Mouse (Mus musculus) mouse trophoblast stem cell (cell line): ENCODE measurements at regions not wholly inside any gene's neighbourhood (a gene's known extent, or its start where the extent isn't known, plus 50 kb on each side); places are given as distances from the start of the nearest gene placed in this dataset.

Experiments
- in situ Hi-C, 2 experiments: fragments of 300-500 bp; cut with MseI, MboI; formaldehyde crosslinking; loops; 2 replicates in 1 of 2; 3 replicates in 1 of 2; pipeline ENCODE4 v1.15.1; 2025

DNA sequence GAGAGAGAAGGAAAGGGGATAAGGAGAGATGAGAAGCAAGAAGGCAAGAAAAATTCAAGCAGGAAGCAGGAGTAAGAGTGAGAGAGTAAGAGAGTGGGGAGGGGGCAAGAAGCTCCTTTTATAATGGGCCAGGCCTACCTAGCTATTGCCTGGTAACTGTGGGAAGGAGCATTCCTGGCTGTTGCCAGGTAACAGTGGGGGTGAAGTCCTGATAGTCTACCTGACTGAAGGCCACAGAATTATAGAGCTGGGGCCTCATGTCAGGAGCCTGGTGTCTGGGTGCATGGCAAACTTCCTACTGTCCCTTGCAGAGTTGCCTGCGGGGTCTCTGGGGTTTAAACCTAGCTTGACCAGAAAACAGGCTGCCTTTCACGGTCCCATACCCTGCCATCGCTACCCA, 107.0 kb upstream of the Prep start:
- in situ Hi-C loops, result no loop called here

DNA sequence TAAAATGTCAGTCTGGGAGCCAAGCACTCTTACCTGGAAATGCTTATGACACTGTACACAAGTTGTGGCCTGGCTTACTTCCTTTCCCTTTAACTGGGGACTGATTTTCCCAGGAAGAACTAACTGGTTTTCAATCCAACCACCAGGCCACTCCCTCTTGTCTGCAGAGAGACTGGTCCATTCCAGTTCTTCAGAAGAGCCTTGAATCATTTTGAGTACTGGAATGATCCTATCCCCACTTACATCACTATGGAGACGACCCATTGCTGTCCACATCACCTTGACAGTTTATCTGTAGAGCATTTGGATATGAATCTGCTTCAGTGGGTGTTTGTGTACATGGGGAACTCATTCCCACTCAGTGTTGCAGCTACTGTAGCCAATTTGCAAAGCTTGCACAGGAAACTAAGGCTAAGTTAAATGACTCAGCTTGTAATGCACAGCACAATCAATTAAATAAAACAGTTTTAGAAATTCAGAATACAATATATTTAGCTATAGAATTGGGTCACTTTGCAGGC, 121.7 kb upstream of the Prep start:
- in situ Hi-C loops, result no loop called here

DNA sequence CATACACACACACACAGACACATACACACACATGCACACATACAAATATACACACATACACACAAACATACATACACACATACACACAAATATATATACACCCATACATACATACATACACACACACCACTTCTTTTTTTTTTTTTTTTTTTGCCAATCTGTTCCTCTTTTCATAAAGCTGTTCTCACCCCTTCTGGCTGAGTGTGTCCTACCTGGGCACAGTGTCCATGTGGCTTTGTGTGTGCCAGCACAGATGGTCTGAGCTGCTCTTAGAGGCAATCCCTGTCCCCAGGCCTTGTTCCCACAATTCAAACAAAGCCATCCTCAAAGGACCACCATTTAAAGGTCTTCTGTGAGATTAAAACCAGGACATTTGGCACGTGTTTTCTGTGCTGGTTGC, 127.6 kb upstream of the Prep start:
- in situ Hi-C loops, result no loop called here

DNA sequence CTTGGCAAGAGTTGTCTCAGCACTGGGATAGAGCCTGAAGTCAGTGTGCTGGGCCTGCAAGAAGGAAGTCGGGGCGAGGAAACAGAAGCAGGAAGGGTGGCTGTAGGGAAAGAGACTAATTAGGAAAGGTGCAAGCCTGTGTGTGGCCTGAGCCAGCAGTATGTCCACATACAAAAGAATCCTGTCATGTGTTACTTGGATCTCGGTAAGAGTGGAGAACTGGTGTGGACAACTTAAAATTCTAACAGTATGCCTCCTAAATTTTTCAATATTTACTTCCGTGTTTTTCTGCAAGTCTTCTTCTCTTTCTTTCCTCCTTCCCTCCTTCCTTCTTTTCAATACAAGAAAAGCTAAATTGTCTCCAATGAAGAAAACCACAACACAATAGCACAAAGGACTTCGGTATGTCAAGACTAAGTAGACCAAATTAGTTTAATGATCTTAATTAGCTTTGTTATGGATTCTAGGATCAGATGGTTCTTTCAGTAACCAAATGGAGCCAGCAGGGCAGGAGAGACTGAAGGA, 130.0 kb upstream of the Prep start:
- in situ Hi-C loops, result no loop called here

GRCm38 (mm10) chr10:44930796-44931195, 136.2 kb upstream of the Prep start:
- in situ Hi-C loops, result no loop called here

- in situ Hi-C loops, result no loop called here
Observed at GRCm38 (mm10) chr10:44913751-44914388, 153.1 kb upstream of the Prep start.

DNA sequence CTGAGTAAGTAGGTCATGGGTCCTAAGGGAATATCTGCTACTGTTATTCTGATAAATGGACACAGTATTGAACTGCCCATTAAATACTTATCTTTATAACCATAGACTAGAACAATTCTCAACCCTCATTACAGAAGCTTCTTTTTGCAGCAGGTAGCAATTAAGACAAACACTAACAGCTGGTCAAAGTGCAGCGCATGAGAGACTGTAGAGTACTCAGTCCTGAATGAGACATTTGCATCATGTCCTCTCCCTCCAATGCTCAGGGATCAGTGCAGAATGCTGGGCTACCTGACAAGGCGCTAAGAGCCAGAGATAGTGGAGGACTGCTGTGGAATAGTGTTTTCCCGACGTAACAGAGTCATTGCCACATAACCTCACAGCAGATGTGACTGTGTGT, 162.5 kb upstream of the Prep start:
- in situ Hi-C loops, result no loop called here

DNA sequence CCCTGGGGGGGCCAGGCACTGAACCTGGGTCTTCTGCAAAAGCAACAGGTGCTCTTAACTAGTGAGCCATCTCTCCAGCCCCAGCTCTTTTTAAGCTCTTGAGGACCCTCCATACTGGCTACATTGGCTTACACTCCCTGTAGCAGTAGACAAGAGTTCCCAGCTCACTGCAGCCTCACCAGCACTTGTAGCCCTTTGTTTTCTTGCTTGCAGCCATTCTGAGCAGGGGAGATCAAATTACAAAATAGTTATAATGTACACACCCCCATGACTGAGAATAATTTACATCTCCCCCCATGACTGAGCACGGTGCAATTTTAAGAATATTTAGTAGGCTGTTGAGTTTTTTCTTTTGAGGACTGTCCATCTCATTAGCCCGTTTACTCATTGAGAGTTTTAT, 165.8 kb upstream of the Prep start:
- in situ Hi-C loops, result no loop called here

DNA sequence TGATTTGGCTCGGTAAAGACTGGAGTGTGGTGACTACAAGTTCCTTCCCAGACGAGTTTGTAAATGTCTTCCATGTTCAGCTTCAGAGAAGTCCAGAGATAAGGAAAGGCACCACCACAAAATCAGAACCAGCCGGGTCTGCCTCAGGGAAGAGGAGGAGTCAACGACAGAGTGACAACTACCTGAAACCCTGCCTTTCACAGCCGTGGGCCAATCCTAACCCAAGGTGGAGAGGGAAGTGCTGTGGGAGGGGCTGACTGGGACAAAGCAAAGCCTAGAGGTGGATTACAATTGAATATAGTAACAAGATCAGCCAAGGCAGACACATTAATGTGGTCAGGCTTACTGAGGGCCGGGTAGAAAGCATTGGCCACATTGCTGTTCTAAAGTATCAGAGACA, 174.9 kb upstream of the Prep start:
- in situ Hi-C loops, result no loop called here

DNA sequence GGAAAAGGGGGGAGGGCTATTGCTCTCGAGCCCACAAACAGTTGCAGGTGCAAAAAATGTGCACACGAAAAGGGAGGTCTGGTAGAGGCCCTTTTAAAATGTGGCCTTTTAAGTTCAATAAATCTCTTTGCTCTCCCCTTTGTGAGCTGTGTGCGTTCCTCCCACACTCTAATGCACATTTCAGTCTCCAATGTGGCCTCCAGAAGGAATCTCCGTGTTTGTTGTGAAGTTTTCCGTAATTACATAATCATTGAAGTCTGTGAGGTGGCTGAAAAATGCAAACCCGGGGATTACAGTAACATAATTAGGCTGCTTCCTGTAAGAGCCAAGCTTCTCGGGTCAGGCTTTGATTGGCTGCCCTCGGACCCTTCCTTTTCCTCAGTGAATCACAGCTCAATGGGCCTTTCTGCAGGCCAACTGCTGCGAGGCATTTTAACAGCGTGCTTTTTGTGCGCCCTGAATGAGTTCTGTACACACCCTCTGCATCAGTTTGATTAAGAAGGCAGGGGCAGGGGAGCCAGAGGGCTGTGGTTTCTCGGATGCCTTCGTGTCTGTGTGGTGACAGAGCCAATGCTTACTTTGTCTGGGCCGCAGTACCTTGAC, 179.8 kb upstream of the Prep start:
- in situ Hi-C loops, result no loop called here

GRCm38 (mm10) chr10:44881967-44882366, 185.0 kb upstream of the Prep start:
- in situ Hi-C loops, result no loop called here

GRCm38 (mm10) chr10:44877076-44877663, 189.8 kb upstream of the Prep start:
- in situ Hi-C loops, result no loop called here

DNA sequence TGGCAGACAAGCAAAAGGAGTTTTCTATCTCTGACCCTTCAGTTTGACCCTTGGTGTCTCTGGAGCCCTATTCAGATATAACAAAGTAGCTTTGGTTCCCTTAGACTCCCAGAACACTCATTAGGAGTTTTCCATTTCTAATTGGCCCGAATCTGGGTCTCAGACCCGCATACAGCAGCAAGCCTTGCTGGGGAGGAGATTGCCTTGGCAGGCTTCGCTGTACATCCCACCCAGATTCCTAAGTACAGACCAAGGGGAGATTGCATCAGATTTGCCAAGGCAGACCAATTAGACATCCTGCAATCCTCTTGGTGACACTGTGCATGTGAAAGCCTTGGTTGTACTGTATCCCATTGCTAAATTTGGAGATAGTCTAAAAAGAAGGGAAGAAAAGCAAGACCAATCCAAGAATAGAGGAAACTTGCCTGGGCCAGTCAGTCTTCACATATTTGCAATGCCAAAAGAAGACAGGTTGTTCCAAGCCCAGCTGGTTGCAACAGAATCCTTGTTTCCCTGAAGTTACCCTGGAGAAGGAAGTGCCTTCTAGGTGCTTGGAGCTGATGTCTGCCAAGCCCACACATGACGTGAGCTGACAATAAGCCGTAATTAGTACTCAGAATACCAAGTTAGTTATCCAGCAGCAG, 193.2 kb upstream of the Prep start:
- in situ Hi-C loops, result no loop called here

DNA sequence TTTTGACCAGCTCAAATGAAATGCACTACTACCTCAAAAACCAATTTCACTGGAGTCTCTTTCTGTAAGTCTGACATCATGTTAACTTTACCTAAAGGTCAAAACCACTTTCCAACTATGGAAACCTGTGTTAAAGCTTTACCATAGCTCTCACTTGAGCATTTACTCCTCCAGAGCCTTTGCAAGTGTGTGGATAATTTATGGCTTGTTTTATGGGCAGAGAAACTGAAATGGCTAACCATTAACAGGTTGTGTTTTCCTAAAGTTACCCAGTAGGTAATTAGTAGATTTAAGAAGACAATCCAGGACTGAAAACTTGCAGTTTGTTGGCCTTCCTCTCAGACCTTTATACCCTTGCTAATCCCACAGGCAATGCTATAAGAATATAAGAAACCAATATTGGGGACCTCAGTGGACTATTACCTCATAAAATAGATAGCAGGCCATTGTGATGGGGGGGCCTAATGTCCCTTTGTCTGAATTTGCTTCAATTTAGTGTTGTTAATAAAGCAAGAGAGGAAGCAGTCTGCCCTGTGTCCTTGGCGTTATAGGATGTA, 202.7 kb upstream of the Prep start:
- in situ Hi-C loops, result no loop called here

DNA sequence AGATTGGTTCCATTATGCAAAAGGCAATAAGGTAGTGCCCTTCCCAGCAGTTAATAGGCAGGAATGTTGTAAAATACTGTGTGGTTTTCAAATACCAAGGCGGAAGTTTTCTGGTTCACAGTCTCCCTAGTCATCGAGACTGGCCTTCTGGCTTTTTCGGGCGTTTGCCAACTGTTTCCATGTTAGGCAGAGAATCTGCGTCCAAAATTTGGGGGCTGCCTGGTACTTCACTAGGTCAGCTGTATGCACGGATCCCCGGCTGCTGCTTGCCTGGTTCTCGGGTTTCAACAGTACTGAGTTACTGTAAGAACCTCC, 204.7 kb upstream of the Prep start:
- in situ Hi-C loops, result no loop called here

- in situ Hi-C loops, result no loop called here
Observed at GRCm38 (mm10) chr10:44861671-44862359, 205.2 kb upstream of the Prep start.

DNA sequence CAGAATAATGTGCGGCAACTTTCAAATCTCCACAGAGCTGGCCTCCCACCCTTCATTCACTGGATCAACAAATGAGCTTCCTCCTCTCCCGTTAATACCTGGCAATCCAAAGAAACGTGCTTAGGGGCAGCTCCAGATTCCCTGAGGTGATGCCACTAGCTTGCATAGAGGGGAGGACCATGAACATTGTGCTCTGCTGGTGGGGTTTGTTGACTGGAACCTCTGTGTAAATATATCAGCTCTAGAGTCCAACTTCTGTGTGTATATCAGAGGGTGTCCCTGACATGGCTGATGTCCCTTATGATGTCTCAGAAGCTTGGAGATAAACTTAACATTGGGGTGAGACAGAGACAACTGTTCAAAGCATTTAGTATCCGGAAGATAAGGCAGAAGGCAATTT, 209.6 kb upstream of the Prep start:
- in situ Hi-C loops, result no loop called here

DNA sequence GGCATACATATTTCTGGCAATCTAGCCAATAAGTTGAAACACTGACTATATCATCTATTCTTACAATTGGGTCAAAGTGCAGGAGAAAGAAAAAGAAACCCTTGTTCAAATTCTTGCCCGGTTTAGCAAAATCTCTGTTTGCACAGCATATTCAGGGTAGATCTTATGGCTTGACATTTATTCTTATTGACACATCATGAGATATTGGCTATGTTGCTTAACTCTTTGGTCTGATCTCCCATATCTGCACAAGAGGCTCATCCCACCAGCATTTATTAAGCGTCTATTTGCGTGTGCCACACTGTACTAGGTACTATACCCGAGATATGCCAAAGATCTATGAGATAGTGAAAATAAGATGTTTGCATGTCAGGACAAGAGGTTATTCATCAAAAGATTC, 212.9 kb upstream of the Prep start:
- in situ Hi-C loops, result no loop called here

DNA sequence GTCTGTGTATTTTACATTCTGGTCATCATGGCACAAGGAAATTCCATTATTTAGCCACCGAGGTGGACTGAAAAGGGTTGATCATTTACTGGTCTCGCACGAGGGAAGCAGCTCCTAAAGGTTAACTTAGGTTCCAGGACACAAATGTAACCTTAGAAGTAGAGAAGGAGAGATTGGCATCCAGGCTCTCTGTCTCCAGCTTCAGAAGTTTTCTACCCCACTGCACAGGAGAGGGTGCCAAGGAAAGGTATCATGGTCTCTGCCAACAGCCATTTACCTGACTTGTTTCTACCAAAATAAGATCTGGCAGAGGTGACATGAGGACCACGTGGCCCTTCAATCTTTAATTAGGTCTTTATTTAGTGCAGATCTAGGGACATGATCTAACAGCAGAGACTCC, 218.0 kb upstream of the Prep start:
- in situ Hi-C loops, result no loop called here

DNA sequence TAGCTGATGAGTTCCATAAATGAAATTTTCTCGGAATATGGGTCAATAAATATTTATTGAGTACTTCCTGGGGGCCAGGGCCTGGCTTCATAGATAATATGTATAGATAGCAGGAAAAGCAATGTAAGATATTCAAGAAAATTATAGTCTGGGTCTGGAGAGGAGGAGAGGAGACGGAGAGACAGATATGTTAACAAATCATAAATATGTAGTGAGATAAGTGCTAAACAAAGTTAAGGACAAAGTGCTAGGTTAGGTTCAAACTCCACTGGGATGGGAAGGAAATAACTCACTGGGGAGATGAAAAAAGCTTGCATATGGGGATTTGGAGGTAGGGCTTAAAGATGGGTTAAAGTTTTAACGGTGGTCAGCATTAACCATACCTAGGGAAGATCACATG, 220.2 kb upstream of the Prep start:
- in situ Hi-C loops, result no loop called here

- in situ Hi-C loops, result no loop called here
Observed at GRCm38 (mm10) chr10:44846149-44846548, 220.9 kb upstream of the Prep start.

- in situ Hi-C loops, result no loop called here
Observed at GRCm38 (mm10) chr10:44840449-44840848, 226.6 kb upstream of the Prep start.
